Mouse (Mus musculus) macrophage (primary cell): ENCODE measurements around the gene Mcf2l. TPM values are rescaled to one million over a fixed set of nuclear protein-coding genes. Genes with fewer than 3 reads are reported as not detected.
A peak's percentile ranks its signal among the peaks of the same experiment; 100 is the strongest.

Experiments used
- H3K27ac ChIP-seq: fragments of 350-480 bp; formaldehyde crosslinking; 2 replicates; pipeline ENCODE4 v1.9.0; 2021
- H3K36me3 ChIP-seq: fragments of 350-480 bp; formaldehyde crosslinking; 2 replicates; pipeline ENCODE4 v1.9.0; 2021; ENCODE audit errors: inconsistent target
- H3K4me3 ChIP-seq: fragments of 350-480 bp; formaldehyde crosslinking; 2 replicates; pipeline ENCODE4 v1.9.0; 2021; ENCODE audit errors: inconsistent target
- H3K79me2 ChIP-seq: fragments of 350-480 bp; formaldehyde crosslinking; 2 replicates; pipeline ENCODE4 v1.9.0; 2021; ENCODE audit errors: inconsistent target
- WGBS: methylation state at CpG from one replicate; pipeline ENCODE4 v1.1.7; 2026; ENCODE audit warnings: inconsistent platforms; ENCODE audit not compliant: missing documents; 5-methylcytosine and 5-hydroxymethylcytosine counted together
- polyA plus RNA-seq: library from polyadenylated mRNA; stranded (reverse); fragments of 250-400 nt; gene quantifications from 3 replicates; pipeline ENCODE4 v1.2.4, GENCODE M21; 2018; ENCODE audit warnings: inconsistent platforms

Mcf2l gene
- polyA plus RNA-seq, 1 experiment from 2014 or later, result 1.3 TPM

DNA sequence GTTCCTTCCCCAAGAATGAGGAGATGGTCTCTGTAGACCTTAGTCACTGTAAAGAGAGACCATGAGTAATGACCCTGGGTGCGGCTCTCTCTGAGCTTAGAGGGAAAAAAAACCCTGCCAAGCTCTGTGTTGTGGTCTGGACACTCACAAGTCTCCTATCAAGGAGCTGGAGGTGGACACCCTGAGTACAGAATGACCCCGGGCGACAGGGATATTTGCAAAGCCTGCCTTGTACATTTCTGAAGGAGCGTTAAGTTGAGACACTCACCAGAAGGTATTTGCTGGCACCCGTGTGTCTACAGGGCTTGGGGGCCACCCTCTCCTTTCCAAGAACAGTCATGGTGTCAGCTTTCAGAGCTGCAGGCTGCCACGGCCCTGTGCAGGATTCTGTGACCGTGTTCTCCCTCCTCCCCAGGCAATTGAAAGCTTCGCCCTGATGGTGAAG is 123.2 kb downstream of the Mcf2l start:
- Histone ChIP-seq H3K79me2 (no peaks in the 10 kb centered on the region), H3K36me3 (no peaks in the 10 kb centered on the region), H3K4me3 (no peak overlapping the region), H3K27ac (no peak overlapping the region)
- WGBS, result 91% methylated on average over 8 of the region's 8 CpGs

DNA sequence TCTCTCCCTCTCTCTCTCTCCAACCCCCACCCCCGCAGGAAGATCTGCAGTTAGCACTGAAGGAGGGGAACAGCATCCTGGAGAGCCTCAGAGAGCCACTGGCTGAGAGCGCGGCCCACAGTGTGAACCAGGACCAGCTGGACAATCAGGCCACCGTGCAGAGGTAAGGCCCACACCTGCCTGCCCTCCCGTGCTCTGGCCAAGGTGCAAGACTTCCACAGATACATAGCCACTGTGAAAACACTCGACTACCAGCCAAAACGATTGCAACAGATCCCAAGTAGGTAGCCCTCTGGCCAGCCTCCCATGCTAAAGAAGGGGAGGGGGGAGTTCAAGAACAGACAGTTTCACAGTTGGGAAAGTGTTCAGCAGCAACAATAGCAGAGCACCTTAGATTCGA is 124.7 kb downstream of the Mcf2l start:
- Histone ChIP-seq H3K79me2 (no peaks in the 10 kb centered on the region), H3K27ac (no peak overlapping the region), H3K36me3 (no peaks in the 10 kb centered on the region), H3K4me3 (no peak overlapping the region)
- WGBS, result 86% methylated on average over 8 of the region's 8 CpGs

DNA sequence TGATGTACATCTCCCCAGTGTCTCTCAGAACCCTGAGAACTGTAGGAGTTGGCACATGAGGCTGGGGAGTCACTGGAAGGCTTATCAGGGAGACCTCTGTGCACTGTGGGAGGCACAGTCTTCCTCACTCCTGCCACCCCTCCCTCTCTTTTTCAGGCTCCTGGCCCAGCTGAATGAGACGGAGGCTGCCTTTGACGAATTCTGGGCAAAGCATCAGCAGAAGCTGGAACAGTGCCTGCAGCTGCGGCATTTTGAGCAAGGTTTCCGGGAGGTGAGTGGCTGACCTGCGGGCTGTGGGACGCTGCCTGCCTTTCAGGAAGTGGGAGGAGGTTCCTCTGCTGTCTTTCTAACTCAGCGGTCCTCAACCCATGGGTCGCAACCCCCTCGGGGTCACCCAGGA is 126.2 kb downstream of the Mcf2l start:
- Histone ChIP-seq H3K36me3 (no peaks in the 10 kb centered on the region), H3K79me2 (no peaks in the 10 kb centered on the region), H3K4me3 (no peak overlapping the region), H3K27ac (no peak overlapping the region)
- WGBS, result 70% methylated on average over 9 of the region's 9 CpGs

DNA sequence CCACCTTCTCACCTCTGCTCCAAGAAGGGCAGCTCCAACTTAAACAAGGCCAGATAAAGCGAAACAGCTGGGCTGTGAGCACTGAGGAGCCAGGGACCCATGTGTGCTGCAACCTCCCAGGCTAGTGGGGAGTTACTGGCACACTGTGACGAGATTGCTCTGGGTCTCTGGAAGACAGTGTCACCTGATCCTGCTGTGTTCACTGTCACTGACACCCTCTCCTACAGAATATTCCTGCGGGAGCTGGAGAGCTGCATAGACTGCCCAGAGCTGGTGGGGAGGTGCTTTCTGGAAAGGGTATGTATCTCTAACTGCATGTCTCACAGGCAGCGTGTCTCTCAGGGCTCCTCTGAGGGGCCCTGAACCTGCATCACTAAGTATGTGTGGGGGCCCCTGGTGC is 133.9 kb downstream of the Mcf2l start:
- Histone ChIP-seq H3K4me3 (no peak overlapping the region), H3K36me3 (no peaks in the 10 kb centered on the region)
- 93% methylated on average over 4 of the region's 4 CpGs for WGBS

DNA sequence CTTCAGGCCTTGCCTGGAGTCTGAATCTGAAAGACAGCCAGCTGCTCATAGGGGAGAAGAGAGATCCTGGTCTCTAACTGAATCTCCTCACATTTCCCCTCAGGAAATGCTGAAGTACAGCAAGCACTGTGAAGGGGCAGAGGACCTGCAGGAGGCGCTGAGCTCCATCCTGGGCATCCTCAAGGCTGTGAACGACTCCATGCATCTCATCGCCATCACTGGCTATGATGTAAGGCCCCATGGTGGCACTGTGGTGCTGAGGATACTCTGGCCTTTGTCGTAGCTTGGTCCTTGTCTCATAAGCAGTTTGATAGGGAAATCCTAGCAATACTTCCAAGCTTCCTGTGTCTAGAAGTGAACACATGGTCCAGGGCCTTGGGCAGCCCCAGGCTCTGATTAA is 136.7 kb downstream of the Mcf2l start:
- H3K27ac ChIP-seq, result no peak overlapping the region

More for the DNA sequence above, 133.9 kb downstream of the Mcf2l start:
- no peak overlapping the region for H3K27ac ChIP-seq
- no peaks in the 10 kb centered on the region for H3K79me2 ChIP-seq

DNA sequence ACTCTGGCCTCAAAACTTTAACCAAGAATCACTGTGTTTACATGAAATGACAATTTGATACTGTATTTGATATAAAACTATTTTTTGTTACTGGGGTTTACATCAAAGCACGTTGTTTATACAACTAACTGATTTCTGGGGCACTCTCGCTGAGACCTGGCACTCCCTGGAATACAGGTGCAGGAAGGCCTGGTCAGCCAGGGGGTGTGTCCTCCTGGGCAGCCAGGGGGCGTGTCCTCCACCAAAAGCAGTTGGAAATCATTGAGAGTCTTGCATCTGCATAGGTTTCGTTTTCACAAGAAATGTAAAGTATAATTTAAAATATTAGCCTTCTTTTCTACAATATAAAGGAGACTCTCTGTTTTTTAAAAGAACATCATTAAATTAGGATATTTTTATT is 146.0 kb downstream of the Mcf2l start:
- Histone ChIP-seq H3K36me3 (no peaks in the 10 kb centered on the region), H3K27ac (no peak overlapping the region), H3K79me2 (no peaks in the 10 kb centered on the region), H3K4me3 (no peak overlapping the region)
- WGBS, result 73% methylated on average over 4 of the region's 4 CpGs

More for the DNA sequence above, 136.7 kb downstream of the Mcf2l start:
- H3K4me3 ChIP-seq, result no peak overlapping the region
- WGBS, result 53% methylated on average over 4 of the region's 4 CpGs
- H3K36me3 ChIP-seq, result no peaks in the 10 kb centered on the region
- no peaks in the 10 kb centered on the region for H3K79me2 ChIP-seq

DNA sequence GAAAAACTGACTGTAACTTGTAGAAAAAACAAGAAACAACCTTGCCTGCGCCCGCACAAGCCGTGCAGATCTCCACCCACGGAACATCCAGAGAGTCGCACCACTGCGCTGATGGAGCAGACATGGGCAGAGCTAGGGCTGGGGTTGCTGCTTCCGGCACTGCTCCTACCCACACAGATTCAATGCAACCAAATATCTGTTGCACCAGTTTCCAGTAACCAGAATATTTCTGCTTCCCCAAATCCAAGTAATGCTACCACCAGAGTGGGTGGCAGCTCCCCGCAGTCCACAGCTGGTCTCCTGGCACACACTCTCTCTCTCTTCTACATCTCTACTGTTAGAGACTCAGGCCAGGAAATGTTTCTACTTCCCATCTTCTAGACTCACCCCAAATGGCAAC is 148.2 kb downstream of the Mcf2l start:
- WGBS, result 63% methylated on average over 8 of the region's 8 CpGs
- Histone ChIP-seq H3K27ac (no peak overlapping the region), H3K79me2 (no peaks in the 10 kb centered on the region), H3K36me3 (no peaks in the 10 kb centered on the region), H3K4me3 (no peak overlapping the region)

DNA sequence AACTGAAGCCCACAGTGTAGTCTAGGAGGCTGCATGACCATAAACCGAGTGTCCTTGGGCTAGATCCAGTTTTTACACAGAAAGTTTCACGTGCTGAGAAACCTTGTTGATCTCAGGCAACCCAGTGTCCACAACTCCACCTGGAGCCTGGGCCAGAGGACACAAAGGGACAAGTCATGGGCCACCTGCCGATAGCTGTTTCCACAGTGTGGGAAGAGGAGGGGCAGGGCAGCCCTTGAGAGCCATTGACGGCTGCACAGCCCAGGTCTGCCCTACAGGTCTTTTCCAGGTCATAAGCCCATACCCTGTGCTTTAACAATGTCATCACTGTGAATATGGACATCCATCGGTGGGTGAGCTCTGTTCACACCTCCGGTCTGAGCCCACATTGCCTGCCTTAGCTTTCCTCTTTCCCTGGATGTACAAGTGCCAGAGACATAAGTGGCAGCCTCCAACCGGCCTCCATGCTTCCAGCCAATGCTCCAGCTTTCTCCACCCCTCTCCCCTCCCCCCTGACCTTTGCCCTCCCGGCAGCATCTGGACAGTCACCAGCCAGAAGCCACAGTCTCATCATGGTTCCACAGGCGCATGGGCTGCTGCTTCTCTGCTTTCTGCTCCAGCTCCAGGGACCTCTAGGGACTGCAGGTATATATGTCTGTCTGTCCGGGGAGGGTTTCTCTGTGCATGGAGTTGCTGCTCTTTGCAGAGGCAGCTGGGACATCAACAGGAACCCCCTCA is 152.1 kb downstream of the Mcf2l start, which contains the start of gene F7:
TSS of gene F7 (plus strand) at position 548 of the 738 bp plus-strand sequence.
- Histone ChIP-seq H3K79me2 (no peaks in the 10 kb centered on the region), H3K4me3 (no peak within 1 kb of the TSS), H3K27ac (peak within 1 kb of the TSS; percentile 71), H3K36me3 (no peaks in the 10 kb centered on the region)
- WGBS, result 91% methylated on average over 10 of the region's 10 CpGs

DNA sequence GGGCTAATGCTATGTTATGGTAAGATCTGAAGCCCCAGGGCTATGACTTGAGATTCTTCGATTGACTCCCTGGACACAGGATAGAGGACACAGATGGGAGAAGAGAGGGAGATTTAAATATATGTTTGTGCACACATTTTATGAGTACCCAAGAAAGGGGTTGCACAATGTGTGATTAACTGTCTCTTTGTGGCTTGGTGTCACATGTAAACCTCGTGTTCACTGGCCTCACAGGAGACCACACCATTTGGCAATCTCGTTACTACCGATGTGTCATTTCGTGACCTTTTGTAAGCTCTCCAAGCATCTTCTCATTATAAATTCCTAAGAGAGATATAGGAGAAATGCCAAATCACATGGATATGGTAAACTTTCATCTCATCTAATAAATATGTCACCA is 154.0 kb downstream of the Mcf2l start:
- Histone ChIP-seq H3K79me2 (no peaks in the 10 kb centered on the region), H3K4me3 (no peak overlapping the region), H3K27ac (peak overlapping the region; percentile 71), H3K36me3 (no peaks in the 10 kb centered on the region)
- WGBS, result 10% methylated on average over 5 of the region's 5 CpGs

DNA sequence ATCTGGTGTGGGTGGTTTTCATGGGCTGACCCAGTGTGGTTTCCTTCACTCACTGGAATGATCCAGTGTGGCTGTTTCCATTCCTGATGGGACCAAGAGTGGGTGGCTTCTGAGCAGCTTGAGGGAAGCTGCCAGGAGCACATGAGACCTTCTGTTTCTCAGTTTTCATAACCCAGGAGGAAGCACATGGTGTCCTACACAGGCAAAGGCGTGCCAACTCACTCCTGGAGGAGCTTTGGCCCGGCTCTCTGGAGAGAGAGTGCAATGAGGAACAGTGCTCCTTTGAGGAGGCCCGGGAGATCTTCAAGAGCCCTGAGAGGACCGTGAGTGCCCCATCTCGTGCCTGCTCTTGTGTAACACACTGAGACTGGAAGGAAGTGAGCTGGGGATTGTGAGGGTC is 154.9 kb downstream of the Mcf2l start:
- Histone ChIP-seq H3K4me3 (no peak overlapping the region), H3K27ac (peak overlapping the region; percentile 71), H3K36me3 (no peaks in the 10 kb centered on the region), H3K79me2 (no peaks in the 10 kb centered on the region)
- WGBS, result 3% methylated on average over 5 of the region's 5 CpGs

DNA sequence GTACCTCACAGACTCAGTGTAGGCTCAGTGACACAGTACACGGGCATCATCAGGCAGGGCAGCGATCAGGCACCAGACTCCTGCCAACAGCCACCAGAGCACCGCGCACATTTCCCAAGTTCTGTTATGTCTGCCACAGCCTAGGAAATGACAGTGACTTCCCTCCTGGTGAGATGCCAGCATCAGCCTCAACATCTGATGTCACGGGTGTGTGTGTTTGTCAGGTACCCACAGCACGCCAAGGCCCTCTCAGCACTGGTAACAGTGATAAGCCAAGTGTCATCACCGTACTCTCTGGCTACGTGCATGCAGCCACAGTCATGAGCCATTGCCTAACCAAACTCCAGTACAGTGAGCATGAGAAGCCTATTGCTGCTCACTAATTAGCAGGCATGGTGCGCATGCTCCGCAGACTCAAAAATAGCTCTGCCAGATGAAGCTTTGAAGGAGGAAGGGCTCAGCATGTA is 162.8 kb downstream of the Mcf2l start:
- no peaks in the 10 kb centered on the region for H3K79me2 ChIP-seq
- WGBS, result 38% methylated on average over 10 of the region's 10 CpGs

DNA sequence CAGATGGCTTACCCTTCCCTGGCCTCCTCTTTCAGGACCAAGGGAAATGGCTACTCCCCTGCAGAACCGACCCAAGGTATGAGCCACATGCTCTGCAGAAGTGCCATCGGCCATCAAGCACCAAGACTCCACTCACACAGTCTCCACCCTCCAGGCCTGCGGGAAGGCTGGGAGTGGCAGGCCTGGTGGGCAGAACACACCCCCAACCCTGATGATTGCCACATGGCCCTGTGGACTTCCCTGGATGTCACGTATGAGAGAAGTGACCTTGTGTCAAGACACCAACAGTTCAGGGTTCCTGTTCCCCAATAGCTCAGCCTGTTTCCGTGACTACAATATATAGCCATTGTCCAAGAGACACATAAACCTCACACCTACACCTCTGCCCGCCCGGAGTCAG is 163.4 kb downstream of the Mcf2l start, which contains the start of gene F10:
TSS of gene F10 (plus strand) at position 294 of the 400 bp plus-strand sequence.
- H3K27ac ChIP-seq, result peak within 1 kb of the TSS; percentile 54
- no peaks in the 10 kb centered on the region for H3K36me3 ChIP-seq
- H3K4me3 ChIP-seq, result no peak within 1 kb of the TSS
- 53% methylated on average over 6 of the region's 7 CpGs for WGBS
- no peaks in the 10 kb centered on the region for H3K79me2 ChIP-seq

More for the DNA sequence above, 162.8 kb downstream of the Mcf2l start:
- no peaks in the 10 kb centered on the region for H3K36me3 ChIP-seq
- peak overlapping the region; percentile 54 for H3K27ac ChIP-seq
- H3K4me3 ChIP-seq, result no peak overlapping the region

DNA sequence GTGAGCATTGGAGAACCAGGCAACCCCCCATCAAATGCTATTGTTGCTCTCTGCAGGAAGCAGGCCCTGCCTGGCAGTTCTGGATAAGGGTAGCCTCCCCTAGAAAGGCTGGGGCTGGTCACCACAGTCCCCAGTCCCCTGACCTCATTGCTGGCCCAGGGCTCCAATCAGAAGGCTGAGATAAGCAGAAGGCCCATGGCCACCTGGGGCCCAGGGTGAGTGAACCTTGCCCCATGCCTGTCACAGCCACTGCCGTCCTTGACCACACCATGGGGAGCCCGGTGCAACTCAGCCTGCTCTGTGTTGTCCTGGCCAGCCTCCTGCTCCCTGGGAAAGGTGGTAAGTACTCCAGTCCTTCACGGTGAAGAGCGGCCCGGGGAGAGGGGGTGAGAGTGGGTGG is 164.0 kb downstream of the Mcf2l start:
- Histone ChIP-seq H3K36me3 (no peaks in the 10 kb centered on the region), H3K27ac (peak overlapping the region; percentile 54), H3K4me3 (no peak overlapping the region), H3K79me2 (no peaks in the 10 kb centered on the region)
- 88% methylated on average over 5 of the region's 5 CpGs for WGBS

DNA sequence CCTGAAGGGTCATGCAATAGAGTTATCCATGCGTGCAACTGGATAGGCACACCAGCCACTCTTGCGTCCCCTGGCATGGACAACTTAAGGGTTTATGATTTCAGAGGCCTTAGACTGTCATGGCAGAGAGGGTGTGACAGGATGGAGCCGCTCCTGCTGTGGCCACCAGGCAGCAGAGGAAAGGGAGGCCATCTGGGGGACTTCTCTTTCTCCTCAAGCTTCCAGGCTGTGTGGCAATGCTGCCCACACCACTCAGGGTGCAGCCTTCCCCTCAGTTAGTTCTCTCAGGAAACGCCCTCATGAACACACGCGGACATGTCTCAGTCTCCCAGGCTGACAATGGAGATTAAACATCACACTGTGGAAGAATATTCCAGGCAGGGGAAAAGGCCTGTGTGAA is 165.4 kb downstream of the Mcf2l start:
- Histone ChIP-seq H3K27ac (no peak overlapping the region), H3K4me3 (no peak overlapping the region), H3K36me3 (no peaks in the 10 kb centered on the region), H3K79me2 (no peaks in the 10 kb centered on the region)
- 42% methylated on average over 6 of the region's 6 CpGs for WGBS

DNA sequence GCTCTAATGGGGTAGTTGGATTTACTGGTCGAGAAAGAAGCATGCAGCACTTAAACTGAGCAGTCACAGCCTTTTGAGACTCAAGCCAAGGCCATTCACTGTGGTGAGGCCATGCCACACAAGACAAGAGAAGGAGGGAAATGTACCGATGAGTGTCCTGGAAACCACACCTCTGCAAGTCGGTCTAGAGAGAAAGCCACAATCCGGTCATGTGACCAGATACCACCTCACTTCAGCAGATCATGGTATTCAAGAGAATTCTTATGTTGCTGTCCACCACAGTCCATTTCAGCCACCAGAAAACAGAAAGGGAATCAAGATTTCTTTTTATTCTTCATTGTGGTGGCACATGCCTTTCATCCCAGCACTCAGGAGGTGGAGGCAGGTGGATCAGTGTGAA is 167.9 kb downstream of the Mcf2l start:
- H3K4me3 ChIP-seq, result no peak overlapping the region
- no peaks in the 10 kb centered on the region for H3K79me2 ChIP-seq
- no peaks in the 10 kb centered on the region for H3K36me3 ChIP-seq
- H3K27ac ChIP-seq, result no peak overlapping the region
- 47% methylated on average over 4 of the region's 4 CpGs for WGBS
